Mouse (Mus musculus) thymus, adult 2 months (tissue): ENCODE measurements at regions not wholly inside any gene's neighbourhood (a gene's known extent, or its start where the extent isn't known, plus 50 kb on each side); places are given as distances from the start of the nearest gene placed in this dataset.

Source experiments
- CTCF ChIP-seq: fragments of 200-500 bp; IDR thresholded peaks from 2 replicates; pipeline ENCODE4 v1.5.1; 2012; ENCODE audit warnings: mild to moderate bottlenecking, control low read depth, low read length, moderate library complexity, borderline replicate concordance; ENCODE audit not compliant: control insufficient read depth, poor library complexity, insufficient read depth; ENCODE audit errors: extremely low read depth
- POLR2A ChIP-seq: fragments of 200-500 bp; IDR thresholded peaks from 2 replicates; pipeline ENCODE4 v1.6.1; 2012; ENCODE audit warnings: mild to moderate bottlenecking, low read length, control low read depth, moderate library complexity; ENCODE audit not compliant: control insufficient read depth, poor library complexity, insufficient read depth; ENCODE audit errors: extremely low read depth

DNA sequence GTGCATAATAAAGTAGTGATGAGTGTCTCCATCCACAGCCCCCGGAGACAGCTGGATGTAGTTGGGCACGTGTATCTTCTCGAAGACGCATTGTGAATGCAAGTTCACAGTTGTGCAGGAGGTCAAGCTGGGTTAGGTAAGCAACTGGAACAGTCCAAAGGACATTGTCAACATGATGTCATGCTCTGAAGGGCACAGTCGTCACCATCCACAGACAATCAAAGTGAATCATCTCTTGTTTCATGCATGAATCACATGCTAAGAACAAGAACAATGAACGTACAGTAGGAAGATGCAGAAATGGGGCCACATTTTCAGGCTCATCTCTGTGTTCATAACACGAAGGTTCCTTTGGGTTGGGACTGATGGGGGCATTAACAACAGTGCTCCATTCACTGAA, 90.4 kb upstream of the Kit start:
- TF ChIP-seq CTCF: no peak
- no peak for TF ChIP-seq POLR2A
